Mouse (Mus musculus): ENCODE data around the gene Hmgb1. TPM values are rescaled to one million over a fixed set of nuclear protein-coding genes. Genes with fewer than 3 reads are reported as not detected.

Gene Hmgb1
- polyA plus RNA-seq, 1 experiment = 173 TPM

DNA sequence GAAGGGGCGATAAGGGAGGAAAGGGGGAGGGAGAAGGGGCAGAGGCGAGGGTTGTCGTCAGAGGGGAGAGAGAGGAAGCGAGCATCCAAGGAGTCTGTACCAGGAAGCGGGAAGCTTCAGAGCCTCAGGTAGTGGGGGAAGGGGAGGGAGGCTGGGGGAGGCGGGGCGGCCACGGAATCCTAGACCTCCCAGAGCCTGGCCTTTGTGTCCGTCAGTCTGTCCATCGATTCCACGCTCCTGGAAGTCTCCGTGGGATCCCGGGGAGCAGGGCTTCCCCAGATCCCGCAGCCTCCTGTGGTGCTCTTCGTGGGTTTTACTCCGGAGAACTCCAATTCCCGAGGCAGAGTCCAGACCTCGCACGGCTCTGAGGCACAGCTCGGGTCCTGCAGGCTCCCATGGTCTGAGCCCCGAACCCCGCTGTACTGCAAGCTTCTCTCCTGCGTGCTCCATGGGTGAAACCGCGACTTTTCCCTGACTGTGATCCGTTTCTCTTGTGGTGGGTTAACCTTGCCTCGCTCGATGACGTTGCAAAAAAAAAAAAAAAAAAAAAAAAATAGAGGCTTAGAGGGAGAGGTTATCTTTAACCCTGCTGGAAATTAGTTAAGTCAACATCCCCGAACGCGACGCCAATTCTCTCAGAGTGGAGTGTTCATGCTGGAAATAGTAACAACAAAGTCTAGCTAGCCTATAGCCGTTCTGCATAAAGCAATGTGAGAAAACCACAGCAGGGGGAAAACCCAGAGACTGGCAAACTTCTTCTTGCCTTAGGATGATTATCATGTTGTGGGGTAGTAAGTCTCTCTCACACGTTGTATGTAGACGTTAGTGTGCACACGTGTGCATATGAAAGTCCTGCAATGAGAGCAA lies 168.7 kb downstream of the Hmgb1 start:
- H3K4me1 ChIP-seq (ENCODE audit: control insufficient read depth, insufficient read depth, low read length) = peaks cover under 1% of the 10 kb centered on the region; the same call in 1 of the 2 replicates
- no peak for TF ChIP-seq CTCF (IDR thresholded peaks at IDR 0.05; ENCODE audit: extremely low read depth, insufficient read depth, low read length)
- no peak for TF ChIP-seq POLR2A (IDR thresholded peaks at IDR 0.05; ENCODE audit: extremely low read depth, insufficient read depth, low read length)
- peak overlapping the region; percentile 51 for H3K4me3 ChIP-seq (ENCODE audit: insufficient read depth, low read length)
- peak overlapping the region; percentile 39; the same call in 1 of the 2 replicates for H3K27ac ChIP-seq (ENCODE audit: insufficient read depth, low read length)

DNA sequence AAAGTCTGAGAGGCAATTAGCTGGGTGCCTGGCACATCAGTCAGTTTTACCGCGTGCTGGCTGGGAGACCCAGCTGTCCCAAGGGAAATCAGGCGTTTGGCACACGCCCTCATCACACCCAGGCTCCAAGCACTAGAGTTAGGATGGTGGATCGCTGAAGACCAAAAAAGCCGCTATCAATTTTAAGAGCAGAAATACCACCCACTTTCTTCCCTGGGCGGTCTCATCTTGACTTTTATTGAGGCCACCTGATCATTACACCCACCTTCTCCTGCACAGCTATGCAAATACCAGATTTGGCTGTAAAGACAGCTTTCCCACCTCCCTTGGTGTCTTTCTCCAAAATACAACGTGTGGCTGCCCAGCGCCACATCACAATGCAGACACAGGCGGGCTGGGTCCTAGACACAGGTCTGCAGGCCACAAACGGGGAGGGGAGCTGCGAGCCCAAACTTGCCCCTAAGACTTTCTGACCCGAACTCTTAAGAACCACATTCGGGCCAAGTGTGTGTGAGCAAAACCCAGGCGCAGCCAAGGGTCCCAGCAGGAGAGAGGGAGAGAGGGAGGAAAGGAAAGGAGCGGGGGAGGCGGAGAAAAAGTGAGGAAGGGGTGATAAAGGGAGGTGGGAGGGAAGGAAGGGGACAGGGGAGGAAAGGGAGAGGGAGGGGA lies 169.6 kb downstream of the Hmgb1 start:
- TF ChIP-seq POLR2A (IDR thresholded peaks at IDR 0.05; ENCODE audit: extremely low read depth, insufficient read depth, low read length) (0 out of 2 replicates have a peak, but pooled peaks have one; percentile 14), CTCF (IDR thresholded peaks at IDR 0.05; ENCODE audit: extremely low read depth, insufficient read depth, low read length) (no peak)
- Histone ChIP-seq H3K4me1 (ENCODE audit: control insufficient read depth, insufficient read depth, low read length) (no peaks in the 10 kb centered on the region; the same call in 1 of the 2 replicates), H3K4me3 (ENCODE audit: insufficient read depth, low read length) (peak overlapping the region; percentile 51), H3K27ac (ENCODE audit: insufficient read depth, low read length) (peak overlapping the region; percentile 39; the same call in 1 of the 2 replicates)

DNA sequence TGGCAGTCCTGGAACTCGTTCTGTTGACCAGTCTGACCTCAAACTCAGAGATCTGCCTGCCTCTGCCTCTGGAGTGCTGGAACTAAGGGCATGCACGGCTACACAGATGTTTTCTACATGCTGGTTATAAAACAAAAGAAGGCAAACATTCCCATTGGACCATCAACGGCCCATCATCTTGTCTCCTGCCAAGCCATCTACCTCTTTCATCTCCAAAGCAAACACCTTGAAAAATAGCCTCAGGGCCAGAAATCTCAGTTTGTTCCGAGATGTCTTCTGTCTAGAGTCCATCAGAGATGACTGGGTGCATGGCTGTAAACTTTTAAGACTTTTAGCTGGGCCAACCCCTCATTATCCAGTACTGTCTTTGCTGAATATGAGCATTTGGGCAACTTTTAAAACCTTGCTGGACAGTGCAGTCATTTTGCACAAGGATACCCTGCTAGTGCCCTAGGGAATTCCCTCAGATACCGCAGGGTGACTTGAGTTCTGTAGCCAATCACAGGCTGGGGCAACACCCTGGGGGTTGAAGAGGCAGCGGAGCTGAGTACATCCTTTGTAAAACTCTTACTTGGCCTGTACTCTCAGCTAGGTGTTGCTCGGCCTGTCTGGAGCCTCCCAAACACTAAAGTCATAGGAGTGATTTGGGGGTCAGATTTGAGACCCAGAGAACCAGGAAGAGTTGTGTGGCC lies 170.3 kb downstream of the Hmgb1 start:
- no peak overlapping the region; the same call in 1 of the 2 replicates for H3K4me3 ChIP-seq (ENCODE audit: insufficient read depth, low read length)
- H3K4me1 ChIP-seq (ENCODE audit: control insufficient read depth, insufficient read depth, low read length) = no peaks in the 10 kb centered on the region; the same call in 1 of the 2 replicates
- H3K27ac ChIP-seq (ENCODE audit: insufficient read depth, low read length) = no peak overlapping the region
- TF ChIP-seq POLR2A (IDR thresholded peaks at IDR 0.05; ENCODE audit: extremely low read depth, insufficient read depth, low read length) (no peak), CTCF (IDR thresholded peaks at IDR 0.05; ENCODE audit: extremely low read depth, insufficient read depth, low read length) (no peak)

DNA sequence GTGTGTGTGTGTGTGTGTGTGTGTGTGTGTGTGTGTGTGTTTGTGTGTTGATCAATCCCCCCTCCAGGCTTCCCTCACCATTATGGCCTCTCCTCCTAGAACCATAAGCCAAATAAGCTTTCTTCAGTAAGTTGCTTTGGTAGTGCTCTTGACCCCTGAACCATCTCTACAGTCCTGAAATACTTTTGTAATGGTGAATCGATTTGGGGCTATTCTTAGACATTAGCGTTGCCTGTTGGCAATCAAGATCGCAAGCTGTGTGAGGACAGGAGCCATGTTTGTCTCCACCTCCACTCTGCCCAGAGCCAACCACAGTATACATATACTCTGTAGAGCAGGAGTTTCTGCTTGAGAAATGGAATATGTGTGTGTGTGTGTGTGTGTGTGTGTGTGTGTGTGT lies 175.2 kb downstream of the Hmgb1 start:
- Histone ChIP-seq H3K27ac (ENCODE audit: insufficient read depth, low read length) (no peak overlapping the region), H3K4me3 (ENCODE audit: insufficient read depth, low read length) (no peak overlapping the region), H3K4me1 (ENCODE audit: control insufficient read depth, insufficient read depth, low read length) (peaks cover 2% of the 10 kb centered on the region; the same call in 1 of the 2 replicates)
- no peak for TF ChIP-seq CTCF (IDR thresholded peaks at IDR 0.05; ENCODE audit: extremely low read depth, insufficient read depth, low read length)
- TF ChIP-seq POLR2A (IDR thresholded peaks at IDR 0.05; ENCODE audit: extremely low read depth, insufficient read depth, low read length) = no peak

DNA sequence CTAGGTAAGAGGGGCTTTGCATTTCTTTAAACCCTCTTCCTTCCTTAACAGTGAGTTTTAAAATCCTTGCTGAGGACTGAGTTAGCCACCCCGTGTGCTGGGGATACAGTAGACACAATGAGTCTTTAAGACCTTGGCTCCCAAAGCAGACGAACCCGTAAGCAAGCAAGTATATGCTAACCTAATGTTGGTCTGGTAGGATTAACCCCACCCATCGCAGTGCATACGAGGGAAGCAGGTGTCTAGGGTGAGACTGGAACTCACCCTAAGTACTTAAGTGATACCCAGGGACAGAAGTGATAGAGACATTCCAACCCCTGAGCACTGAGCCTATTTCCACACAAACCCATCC lies 177.0 kb downstream of the Hmgb1 start:
- TF ChIP-seq POLR2A (IDR thresholded peaks at IDR 0.05; ENCODE audit: extremely low read depth, insufficient read depth, low read length) (no peak), CTCF (IDR thresholded peaks at IDR 0.05; ENCODE audit: extremely low read depth, insufficient read depth, low read length) (no peak)
- H3K27ac ChIP-seq (ENCODE audit: insufficient read depth, low read length) = no peak overlapping the region
- H3K4me1 ChIP-seq (ENCODE audit: control insufficient read depth, insufficient read depth, low read length) = peaks cover 2% of the 10 kb centered on the region; the same call in 1 of the 2 replicates
- H3K4me3 ChIP-seq (ENCODE audit: insufficient read depth, low read length) = no peak overlapping the region

DNA sequence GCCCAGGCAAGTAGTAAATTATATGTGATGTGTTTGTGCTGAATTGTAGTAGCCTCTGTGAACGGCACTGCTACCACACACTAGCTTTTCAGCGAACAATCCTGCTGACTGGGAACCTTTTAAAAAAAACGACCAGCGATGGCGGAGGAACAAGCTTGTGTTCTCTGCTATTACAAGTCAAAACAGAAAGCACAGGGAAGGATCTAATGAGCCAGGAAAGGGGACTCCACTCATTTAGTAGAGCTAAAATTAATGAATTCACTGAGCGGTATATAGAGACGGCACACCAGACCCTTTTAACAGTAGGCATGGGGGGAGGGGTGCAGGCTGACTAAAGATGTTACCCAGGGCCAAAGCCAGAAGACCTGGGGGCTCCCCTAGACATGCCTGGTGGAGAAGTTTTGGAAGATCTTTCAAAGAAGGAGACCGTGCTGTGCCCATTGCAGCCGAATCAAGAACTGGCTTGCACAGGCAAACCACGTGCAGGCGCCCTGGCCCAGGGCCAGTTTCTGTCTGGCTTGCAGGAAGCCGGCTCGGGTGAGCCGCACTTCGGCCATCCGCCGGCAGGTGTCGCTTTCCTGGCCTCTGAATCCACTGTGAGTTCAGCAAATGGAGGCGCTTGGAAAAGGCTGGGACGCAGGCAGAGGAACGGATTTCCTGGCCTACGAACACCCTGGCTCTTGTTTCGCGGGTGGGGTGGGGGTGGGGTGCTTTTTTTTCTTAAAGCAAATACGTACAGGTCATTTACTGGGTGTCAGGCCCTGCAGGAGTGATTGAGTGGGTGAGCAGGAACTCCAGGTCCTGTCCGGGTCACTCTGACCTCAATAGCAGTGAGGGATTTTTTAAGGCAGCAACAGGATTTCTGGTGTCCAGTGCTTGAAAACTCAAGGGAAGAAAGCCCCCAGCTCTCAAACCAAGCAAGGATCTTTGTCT lies 177.7 kb downstream of the Hmgb1 start:
- H3K4me1 ChIP-seq (ENCODE audit: control insufficient read depth, insufficient read depth, low read length) = peaks cover 2% of the 10 kb centered on the region; the same call in 1 of the 2 replicates
- H3K27ac ChIP-seq (ENCODE audit: insufficient read depth, low read length) = peak overlapping the region; percentile 44
- TF ChIP-seq POLR2A (IDR thresholded peaks at IDR 0.05; ENCODE audit: extremely low read depth, insufficient read depth, low read length) (peak; percentile 51; the same call in 1 of the 2 replicates), CTCF (IDR thresholded peaks at IDR 0.05; ENCODE audit: extremely low read depth, insufficient read depth, low read length) (peak; percentile 73)
- peak overlapping the region; percentile 25 for H3K4me3 ChIP-seq (ENCODE audit: insufficient read depth, low read length)

DNA sequence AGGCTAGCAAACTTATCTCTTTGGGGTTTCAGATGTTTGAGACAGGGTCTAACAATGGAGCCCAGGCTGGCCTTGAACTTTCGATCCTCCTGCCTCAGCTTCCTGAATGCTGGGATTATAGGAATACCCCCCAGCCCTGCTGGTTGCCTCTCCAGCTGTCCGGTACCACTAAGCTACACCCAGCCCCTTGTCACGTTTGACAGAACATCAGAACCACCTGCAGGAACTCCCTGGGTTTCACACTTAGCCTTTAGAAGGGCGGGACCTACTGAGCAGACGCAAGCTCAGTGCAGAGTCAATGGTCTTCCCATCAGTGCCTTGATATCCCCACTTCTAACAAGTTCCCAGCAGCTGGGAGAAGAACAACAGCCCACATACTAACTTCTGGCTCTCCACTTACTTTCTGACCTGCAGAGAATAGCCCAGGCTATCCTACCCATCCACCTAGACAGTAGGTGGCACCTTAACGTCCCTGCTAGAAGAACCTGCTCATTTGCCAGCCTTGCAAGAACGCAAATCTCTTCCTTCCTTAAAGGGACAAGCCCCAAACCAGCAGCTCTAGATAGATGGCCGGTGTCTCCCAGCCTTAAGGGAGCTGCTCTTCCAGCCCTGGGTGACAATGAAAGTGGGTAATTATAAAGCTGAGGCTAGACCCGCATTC lies 178.5 kb downstream of the Hmgb1 start:
- TF ChIP-seq CTCF (IDR thresholded peaks at IDR 0.05; ENCODE audit: extremely low read depth, insufficient read depth, low read length) = no peak
- no peak for TF ChIP-seq POLR2A (IDR thresholded peaks at IDR 0.05; ENCODE audit: extremely low read depth, insufficient read depth, low read length)
- H3K4me1 ChIP-seq (ENCODE audit: control insufficient read depth, insufficient read depth, low read length) = peaks cover 2% of the 10 kb centered on the region; the same call in 1 of the 2 replicates
- peak overlapping the region; percentile 25 for H3K4me3 ChIP-seq (ENCODE audit: insufficient read depth, low read length)
- H3K27ac ChIP-seq (ENCODE audit: insufficient read depth, low read length) = peak overlapping the region; percentile 44

DNA sequence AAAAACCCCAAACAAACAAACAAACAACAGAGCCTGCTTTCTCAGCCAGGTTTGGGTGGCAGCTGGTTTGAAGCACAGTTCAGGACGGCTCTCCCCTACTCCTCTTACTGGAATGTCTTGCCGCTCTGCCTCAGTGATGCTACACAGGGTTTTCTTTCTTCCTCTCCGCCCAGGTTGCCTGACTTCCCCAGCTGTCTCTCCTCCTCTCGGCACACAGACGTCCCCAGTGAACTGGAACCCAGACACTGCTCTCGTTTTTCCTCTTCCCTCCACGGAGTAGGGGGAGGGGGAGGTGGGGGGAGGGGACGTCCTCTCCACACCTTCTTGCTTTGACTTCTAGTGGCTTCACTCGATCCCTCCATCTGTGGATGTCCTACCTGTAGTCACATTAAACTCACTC lies 179.2 kb downstream of the Hmgb1 start:
- no peak for TF ChIP-seq POLR2A (IDR thresholded peaks at IDR 0.05; ENCODE audit: extremely low read depth, insufficient read depth, low read length)
- no peak for TF ChIP-seq CTCF (IDR thresholded peaks at IDR 0.05; ENCODE audit: extremely low read depth, insufficient read depth, low read length)
- Histone ChIP-seq H3K4me3 (ENCODE audit: insufficient read depth, low read length) (no peak overlapping the region), H3K27ac (ENCODE audit: insufficient read depth, low read length) (no peak overlapping the region), H3K4me1 (ENCODE audit: control insufficient read depth, insufficient read depth, low read length) (peaks cover 2% of the 10 kb centered on the region; the same call in 1 of the 2 replicates)
